Mouse (Mus musculus): ENCODE results near the gene Shc1. TPM values are rescaled to one million over a fixed set of nuclear protein-coding genes. Genes with fewer than 3 reads are reported as not detected.

Gene Shc1
- polyA plus RNA-seq (2015; fragmentation: Nextera tagmentation; extraction: Ambion mirVana), result 85.6 and 87.3 TPM in 2 replicates

DNA sequence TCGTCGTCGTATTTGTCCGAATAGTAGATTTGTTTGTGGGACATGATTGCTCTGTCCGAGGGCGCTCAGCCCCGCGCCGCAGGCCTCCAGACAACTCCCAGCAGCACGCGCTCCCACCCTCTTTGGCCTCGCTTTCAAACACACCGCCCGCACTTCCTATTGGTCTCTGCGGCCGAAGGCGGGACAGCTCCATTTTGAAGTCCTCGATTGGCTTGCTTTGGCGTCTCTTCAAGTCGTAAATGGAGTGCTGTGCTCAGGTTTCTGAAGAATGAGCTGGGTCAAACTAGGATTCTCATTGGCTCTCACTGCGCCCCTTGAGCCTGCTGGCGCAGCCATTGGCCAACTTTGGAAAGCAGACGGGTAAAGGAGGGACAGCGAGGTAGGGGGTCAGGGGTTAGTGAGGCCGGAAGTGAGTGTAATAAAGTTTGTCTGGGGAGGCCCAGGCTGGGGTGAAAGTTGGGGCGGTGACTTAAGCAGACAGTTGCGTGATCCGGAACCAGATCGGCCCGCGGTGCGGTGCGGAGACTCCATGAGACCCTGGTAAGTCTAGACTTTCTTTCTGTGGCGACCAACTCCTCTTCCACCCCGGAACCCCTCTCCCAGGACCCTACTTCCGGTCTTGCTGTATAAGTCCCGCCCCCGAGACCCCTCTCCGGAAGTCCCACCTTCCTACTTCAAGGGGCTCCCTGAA, at the start of gene Shc1, which contains the start of gene Cks1b:
Gene Shc1 (plus strand): TSS at position 274 of the 691 bp plus-strand sequence.
Gene Cks1b (minus strand): TSS at position 214 of the 691 bp plus-strand sequence.
- WGBS, result under 1% methylated on average over 39 of the region's 39 CpGs
- H3K27ac ChIP-seq, result peak within 1 kb of the TSS; percentile 97
- peak within 1 kb of the TSS; percentile 62 for H3K9ac ChIP-seq
- H3K4me2 ChIP-seq (replicated peaks), result peak within 1 kb of the TSS; percentile 84
- peaks cover 23% of the 10 kb centered on the region for H3K36me3 ChIP-seq
- H3K27me3 ChIP-seq (replicated peaks), result no peaks in the 10 kb centered on the region
- H3K9me3 ChIP-seq, result no peaks in the 10 kb centered on the region
- peak within 1 kb of the TSS; percentile 51 for H3K4me3 ChIP-seq (replicated peaks)
- peak; percentile 95 for ATAC-seq
- peaks cover 32% of the 10 kb centered on the region for H3K4me1 ChIP-seq (replicated peaks)

DNA sequence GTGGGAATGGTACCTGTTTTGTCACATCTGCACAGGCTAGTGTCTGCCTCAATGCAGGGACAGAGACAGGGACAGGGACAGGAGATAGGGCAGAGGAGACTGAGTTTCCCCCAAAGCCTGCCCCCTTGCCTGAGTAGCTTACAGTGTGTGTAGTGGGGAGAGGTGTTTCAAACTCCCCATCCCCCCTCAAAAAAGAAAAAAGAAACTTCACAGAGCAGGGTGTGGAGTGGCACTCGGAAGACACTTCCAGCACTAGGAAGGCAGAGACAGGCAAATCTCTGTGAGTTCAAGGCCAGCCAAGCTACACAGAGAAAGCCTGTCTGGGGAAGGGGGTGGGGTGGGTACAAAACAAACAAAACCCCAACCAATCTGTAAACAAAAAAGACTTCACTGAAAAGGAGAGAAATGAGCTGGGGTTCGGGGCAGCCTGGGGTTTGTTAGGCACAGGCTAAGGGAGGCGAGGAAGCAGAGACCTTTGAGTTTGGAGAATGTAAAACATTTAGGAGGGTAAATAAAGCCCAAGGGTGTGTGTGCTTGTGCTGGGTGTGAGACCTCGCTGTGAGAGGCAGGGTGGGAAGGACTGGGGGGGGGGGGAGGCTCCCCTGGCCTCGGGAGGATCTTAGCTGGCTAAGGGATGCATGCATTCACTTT, 44.5 kb upstream of the Shc1 start:
- H3K9me3 ChIP-seq, result no peaks in the 10 kb centered on the region

DNA sequence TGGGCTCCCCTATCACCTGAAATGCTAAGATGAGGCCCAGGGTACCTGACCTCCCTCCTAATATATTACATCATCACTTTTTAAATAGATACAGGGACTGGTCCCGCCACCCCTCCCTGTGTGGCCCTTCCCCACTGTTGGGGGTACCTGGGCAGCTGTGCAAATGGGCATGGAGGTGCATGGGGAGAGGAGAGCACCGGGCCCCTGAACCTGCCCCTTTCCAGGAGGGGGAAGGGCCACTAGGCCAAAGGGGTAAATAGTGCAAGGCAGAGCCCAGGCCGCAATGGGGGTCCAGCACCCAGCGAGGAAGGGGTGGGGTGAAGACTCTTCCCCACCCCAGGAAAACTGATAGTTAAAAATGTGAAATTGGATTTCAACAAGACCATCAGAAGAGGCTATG, 40.4 kb upstream of the Shc1 start:
- ATAC-seq, result no peak; the same call in 1 of the 2 replicates

More for the DNA sequence above, 44.5 kb upstream of the Shc1 start:
- 38% methylated on average over 5 of the region's 5 CpGs for WGBS
- no peaks in the 10 kb centered on the region for H3K27me3 ChIP-seq (replicated peaks)
- no peak overlapping the region for H3K4me3 ChIP-seq (replicated peaks)
- H3K4me1 ChIP-seq (replicated peaks), result peaks cover 11% of the 10 kb centered on the region
- H3K27ac ChIP-seq, result 0 out of 2 replicates have a peak overlapping the region, but pooled peaks have one; percentile 32
- H3K4me2 ChIP-seq (replicated peaks), result no peak overlapping the region
- ATAC-seq, result no peak
- no peak overlapping the region for H3K9ac ChIP-seq
- H3K36me3 ChIP-seq, result no peaks in the 10 kb centered on the region

DNA sequence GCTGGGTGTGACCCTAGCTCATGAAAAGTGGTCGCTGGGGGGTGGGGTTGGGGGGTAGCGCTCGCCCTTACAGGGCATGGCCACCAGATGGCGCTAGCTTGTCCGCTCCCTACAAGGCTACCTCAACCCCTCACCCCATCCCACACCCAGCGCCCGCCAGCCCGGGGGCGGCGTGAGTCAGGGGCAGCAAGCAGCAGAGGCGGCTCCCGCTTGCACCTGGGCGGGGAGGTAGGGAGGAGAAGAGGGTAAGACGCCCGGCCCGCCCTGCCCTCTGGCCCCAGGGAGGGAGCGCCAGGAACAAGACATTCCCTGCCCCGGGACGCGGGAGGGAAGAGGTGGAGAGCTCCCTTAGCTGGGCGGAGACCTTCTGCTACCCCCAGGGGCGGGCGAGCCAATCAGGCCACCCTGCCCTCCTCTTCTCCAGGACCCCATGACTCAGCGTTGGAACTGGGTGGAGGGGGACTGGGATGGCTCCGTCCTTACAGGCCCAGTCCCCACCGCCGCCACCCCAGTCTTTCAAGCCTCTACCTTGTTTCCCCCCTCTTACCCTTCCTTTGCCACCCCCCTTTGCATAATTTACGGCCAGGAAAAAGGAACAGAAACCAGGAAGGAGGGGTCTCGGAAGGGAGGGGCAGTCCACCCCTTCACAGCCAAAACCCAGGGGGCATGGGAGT, 39.7 kb upstream of the Shc1 start:
- under 1% methylated on average over 29 of the region's 29 CpGs for WGBS
- peak; percentile 92 for ATAC-seq

More for the DNA sequence above, 40.4 kb upstream of the Shc1 start:
- Histone ChIP-seq H3K9me3 (no peaks in the 10 kb centered on the region), H3K27me3 (replicated peaks) (no peaks in the 10 kb centered on the region), H3K4me1 (replicated peaks) (peaks cover 26% of the 10 kb centered on the region), H3K4me2 (replicated peaks) (peak overlapping the region; percentile 72), H3K4me3 (replicated peaks) (peak overlapping the region; percentile 44; the same call in 1 of the 2 replicates), H3K9ac (peak overlapping the region; percentile 49; the same call in 1 of the 2 replicates), H3K36me3 (0 out of 2 replicates have a peak, but pooled peaks cover 9% of the 10 kb centered on the region), H3K27ac (0 out of 2 replicates have a peak overlapping the region, but pooled peaks have one; percentile 18)
- 68% methylated on average over 4 of the region's 4 CpGs for WGBS

DNA sequence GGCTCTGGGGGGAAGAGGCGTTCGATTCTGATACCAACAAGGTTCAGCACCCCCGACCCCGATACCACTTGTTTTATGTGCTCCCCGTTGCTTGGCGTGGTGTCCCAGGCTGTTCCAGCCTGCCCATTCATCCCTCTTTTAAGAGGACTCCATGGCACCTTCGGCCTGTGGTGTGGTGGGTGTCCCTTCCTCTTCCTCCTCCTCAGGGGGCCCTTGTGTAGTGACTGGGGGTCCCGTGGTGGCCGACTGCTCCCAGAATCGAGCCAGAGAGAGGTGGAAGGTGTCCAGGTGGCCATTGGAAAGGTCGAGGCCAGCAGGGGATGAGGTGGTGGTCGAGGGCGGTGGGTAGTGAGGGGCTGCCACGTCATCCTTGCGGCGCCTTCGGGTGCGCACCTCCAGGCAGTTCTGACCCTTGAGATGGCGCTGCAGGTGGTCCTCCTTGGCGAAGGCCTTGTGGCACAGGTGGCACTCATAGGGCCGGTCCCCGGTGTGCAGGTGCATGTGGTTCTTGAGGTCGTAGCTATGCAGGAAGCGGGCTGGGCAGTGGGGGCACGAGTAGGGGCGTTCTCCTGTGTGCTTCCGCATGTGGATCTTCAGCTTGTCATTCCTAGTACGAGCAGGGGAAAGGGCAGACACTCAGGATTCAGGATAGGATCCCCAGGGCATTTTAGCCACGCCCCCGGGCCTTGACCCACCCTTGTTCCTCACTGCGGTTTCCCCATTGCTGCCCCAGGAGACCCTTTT, 38.7 kb upstream of the Shc1 start:
- Histone ChIP-seq H3K4me1 (replicated peaks) (peaks cover 32% of the 10 kb centered on the region), H3K9me3 (no peaks in the 10 kb centered on the region), H3K4me2 (replicated peaks) (no peak overlapping the region), H3K27ac (no peak overlapping the region), H3K27me3 (replicated peaks) (no peaks in the 10 kb centered on the region), H3K4me3 (replicated peaks) (no peak overlapping the region), H3K9ac (no peak overlapping the region), H3K36me3 (peaks cover 9% of the 10 kb centered on the region; the same call in 1 of the 2 replicates)
- no peak for ATAC-seq
- WGBS, result 85% methylated on average over 31 of the region's 31 CpGs

More for the DNA sequence above, 39.7 kb upstream of the Shc1 start:
- H3K9me3 ChIP-seq, result no peaks in the 10 kb centered on the region
- peaks cover 9% of the 10 kb centered on the region; the same call in 1 of the 2 replicates for H3K36me3 ChIP-seq
- peaks cover 26% of the 10 kb centered on the region for H3K4me1 ChIP-seq (replicated peaks)
- H3K27ac ChIP-seq, result peak overlapping the region; percentile 18; the same call in 1 of the 2 replicates
- H3K27me3 ChIP-seq (replicated peaks), result no peaks in the 10 kb centered on the region
- H3K4me2 ChIP-seq (replicated peaks), result peak overlapping the region; percentile 72
- H3K4me3 ChIP-seq (replicated peaks), result peak overlapping the region; percentile 44
- H3K9ac ChIP-seq, result peak overlapping the region; percentile 49

DNA sequence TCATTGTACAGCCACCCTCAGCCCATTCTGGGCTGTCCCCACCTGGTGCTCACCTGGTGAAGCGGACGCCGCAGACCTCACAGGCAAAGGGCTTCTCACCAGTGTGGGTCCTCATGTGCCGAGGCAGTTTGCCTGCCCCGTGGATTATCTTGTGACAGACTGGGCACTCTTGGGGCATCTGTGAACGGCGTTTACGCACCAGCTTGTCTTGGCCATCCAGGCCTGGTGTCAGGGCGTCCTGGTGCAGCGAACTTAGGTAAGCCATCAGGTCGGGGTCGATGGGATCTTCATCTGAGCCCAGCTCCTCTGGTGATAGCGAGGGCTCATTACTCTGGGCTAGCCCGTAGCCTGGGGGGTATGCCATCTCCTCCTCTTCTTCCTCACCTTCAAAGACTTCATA, 38.0 kb upstream of the Shc1 start:
- ATAC-seq, result no peak
- H3K9me3 ChIP-seq, result no peaks in the 10 kb centered on the region
- H3K27me3 ChIP-seq (replicated peaks), result no peaks in the 10 kb centered on the region
- H3K4me1 ChIP-seq (replicated peaks), result peaks cover 40% of the 10 kb centered on the region
- no peak overlapping the region for H3K9ac ChIP-seq
- no peak overlapping the region for H3K4me3 ChIP-seq (replicated peaks)
- 90% methylated on average over 14 of the region's 14 CpGs for WGBS
- no peak overlapping the region for H3K4me2 ChIP-seq (replicated peaks)
- peaks cover 9% of the 10 kb centered on the region; the same call in 1 of the 2 replicates for H3K36me3 ChIP-seq
- H3K27ac ChIP-seq, result no peak overlapping the region

DNA sequence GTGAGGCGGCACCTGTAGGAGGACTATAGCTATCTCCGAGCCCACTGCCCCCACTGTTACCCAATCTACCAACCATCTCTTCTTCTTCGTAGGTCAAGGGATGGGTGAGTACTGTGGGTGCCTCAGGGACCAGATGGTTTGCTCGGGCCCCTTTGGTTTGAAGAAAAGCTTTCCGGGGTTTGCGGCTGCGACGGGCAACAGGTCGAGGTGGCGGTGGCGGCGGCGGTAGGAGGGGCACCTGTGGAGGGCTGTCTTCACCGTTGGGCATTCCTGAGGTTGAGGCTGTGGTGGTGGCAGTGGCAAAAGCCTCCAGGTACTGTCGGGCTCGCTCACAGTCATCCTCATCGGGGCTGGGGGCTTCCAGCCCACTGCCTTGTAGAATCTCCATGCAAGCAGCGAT, 37.5 kb upstream of the Shc1 start:
- no peak for ATAC-seq
- Histone ChIP-seq H3K9me3 (no peaks in the 10 kb centered on the region), H3K36me3 (peaks cover 9% of the 10 kb centered on the region; the same call in 1 of the 2 replicates), H3K27me3 (replicated peaks) (no peaks in the 10 kb centered on the region), H3K9ac (no peak overlapping the region), H3K4me1 (replicated peaks) (peaks cover 44% of the 10 kb centered on the region), H3K4me3 (replicated peaks) (no peak overlapping the region), H3K4me2 (replicated peaks) (no peak overlapping the region), H3K27ac (no peak overlapping the region)
- 91% methylated on average over 18 of the region's 18 CpGs for WGBS

DNA sequence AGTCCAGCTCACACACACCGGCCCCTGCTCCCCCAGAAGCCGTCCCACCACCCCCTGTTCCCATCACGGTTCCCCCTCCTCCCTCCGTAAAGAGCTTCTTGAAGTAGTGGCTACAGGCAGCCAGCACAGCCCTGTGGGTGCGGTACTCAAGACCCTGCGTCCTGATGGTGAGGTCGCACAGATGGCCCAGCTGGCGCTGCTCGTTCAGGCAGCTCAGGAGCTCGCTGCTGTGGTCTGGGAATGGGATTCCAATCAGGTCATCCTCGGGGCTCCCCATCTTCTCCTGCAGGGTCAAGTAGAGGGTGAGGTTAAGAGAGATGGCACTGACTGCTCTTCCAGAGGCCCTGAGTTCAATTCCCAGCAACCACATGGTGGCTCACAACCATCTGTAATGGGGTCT, 37.0 kb upstream of the Shc1 start:
- H3K9ac ChIP-seq, result no peak overlapping the region
- 77% methylated on average over 11 of the region's 11 CpGs for WGBS
- peaks cover 48% of the 10 kb centered on the region for H3K4me1 ChIP-seq (replicated peaks)
- H3K4me3 ChIP-seq (replicated peaks), result no peak overlapping the region
- H3K9me3 ChIP-seq, result no peaks in the 10 kb centered on the region
- H3K4me2 ChIP-seq (replicated peaks), result no peak overlapping the region
- no peak for ATAC-seq
- no peak overlapping the region for H3K27ac ChIP-seq
- peaks cover 9% of the 10 kb centered on the region; the same call in 1 of the 2 replicates for H3K36me3 ChIP-seq
- H3K27me3 ChIP-seq (replicated peaks), result no peaks in the 10 kb centered on the region

DNA sequence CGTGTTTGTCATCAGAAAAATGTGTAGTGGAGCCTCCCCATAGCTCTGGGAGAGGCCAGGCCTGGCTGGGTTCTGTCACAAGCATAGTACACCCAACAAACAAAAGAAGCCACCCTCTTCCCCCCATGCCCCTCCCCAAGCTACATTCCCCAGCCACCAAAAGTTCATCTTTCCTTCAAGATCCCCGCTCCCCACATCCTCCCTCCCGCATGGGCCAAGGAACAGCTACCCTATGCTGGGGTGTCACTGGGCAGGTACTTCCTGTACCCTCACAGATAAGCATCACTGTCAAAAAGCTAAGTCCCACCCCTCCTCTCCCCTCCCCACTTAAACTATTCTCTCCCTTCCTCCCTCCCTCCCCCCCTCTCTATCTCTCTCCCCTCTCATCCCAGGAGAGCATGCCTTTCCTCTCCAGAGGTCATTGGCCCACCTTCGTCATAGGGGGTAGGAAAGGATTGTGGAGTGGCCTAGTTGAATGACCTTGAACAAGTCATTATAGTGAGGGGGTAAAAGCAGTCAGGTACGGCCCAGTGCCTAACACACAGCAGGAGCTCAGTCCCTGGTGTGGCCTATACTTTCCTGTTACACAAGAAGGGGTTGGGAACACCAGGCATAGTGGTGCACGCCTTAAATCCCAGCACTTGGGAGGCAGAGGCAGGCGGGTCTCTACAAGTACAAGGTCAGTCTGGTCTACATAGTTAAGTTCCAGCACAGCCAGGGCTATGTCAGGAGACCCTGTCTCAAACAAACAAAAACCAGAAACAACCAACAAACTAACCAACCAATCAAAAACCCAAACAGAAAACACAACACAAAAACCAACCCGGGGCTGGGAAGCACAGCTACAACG, 36.0 kb upstream of the Shc1 start:
- Histone ChIP-seq H3K4me1 (replicated peaks) (peaks cover 58% of the 10 kb centered on the region), H3K4me2 (replicated peaks) (no peak overlapping the region), H3K4me3 (replicated peaks) (no peak overlapping the region), H3K36me3 (peaks cover 9% of the 10 kb centered on the region; the same call in 1 of the 2 replicates), H3K9ac (no peak overlapping the region), H3K9me3 (no peaks in the 10 kb centered on the region), H3K27me3 (replicated peaks) (no peaks in the 10 kb centered on the region), H3K27ac (no peak overlapping the region)
- no peak for ATAC-seq
- WGBS, result 83% methylated on average over 9 of the region's 9 CpGs

DNA sequence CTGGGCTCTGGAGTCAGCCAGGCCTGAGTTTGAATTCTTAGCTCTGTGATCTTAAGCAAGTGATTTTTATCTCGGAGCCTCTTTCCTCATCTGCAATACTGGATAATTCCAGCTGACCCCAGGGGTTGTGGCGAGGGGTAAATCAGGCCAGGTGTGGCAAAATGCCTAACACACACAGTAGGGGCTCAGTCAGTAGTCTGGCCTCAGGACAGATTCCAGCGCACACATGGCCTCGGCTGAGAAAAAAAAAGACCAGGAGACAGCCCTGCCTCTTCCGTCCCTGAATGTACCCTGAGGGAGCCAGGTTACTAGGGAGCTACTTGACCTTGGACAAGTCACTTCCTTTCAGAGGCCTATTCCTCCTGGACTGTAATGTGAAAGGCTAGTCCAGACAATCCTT, 35.3 kb upstream of the Shc1 start:
- no peak overlapping the region for H3K4me3 ChIP-seq (replicated peaks)
- no peak overlapping the region for H3K9ac ChIP-seq
- H3K4me1 ChIP-seq (replicated peaks), result peaks cover 60% of the 10 kb centered on the region
- H3K27ac ChIP-seq, result no peak overlapping the region
- 78% methylated on average over 5 of the region's 5 CpGs for WGBS
- ATAC-seq, result no peak
- no peak overlapping the region for H3K4me2 ChIP-seq (replicated peaks)
- H3K27me3 ChIP-seq (replicated peaks), result no peaks in the 10 kb centered on the region
- H3K36me3 ChIP-seq, result peaks cover 9% of the 10 kb centered on the region; the same call in 1 of the 2 replicates
- no peaks in the 10 kb centered on the region for H3K9me3 ChIP-seq

Measured in intestine, embryonic 15.5 days (tissue).